8 mouse cellular contexts compared by ENCODE assay signal in the genomic region with DNA sequence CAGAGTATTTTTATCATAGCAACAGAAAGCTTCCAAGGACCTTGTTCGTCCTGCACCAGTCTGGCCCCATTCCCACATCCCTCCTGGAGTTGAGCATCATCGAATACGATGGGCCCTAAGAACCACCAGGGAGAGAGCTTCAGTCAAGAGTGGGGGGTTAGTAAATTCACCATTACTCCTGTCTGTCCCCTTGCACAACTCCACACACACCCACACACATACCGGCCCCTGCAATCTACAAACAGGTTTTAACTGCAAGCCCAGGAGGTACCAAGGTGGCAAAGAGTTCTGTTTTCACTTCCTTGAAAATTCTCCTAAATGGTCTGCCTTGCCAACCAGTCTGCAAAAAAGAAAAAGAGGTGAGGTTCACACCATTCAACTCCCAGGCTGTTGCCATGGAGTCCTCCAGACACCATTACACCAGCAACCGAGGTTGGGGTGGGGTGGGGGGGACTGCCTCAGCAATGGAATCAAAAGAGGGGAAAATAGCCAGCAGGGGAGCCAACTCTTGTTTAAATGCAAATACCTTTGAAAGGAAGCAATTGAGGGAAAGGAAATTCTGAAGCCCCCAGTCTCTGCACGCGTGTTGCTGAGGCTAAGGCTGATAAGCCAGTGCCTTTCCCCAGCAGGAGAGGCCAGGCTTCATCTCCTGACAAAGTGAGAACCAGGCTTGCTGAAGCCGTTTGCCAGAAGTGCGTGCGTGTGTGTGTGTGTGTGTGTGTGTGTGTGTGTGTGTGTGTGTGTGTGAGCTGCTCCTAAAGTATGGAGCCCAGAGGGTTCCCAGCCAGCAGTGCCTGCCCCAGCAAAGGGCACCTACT.
DNase-seq lines count a peak whose midpoint lies in the region; ATAC-seq and TF ChIP-seq lines count a peak whose summit lies in the region.

No protein-coding gene starts in this region.

- no peak for TF ChIP-seq EP300 in lung, postnatal 0 days (IDR thresholded peaks at IDR 0.05)

- no peak for ATAC-seq in lung, embryonic 14.5 days (ENCODE audit: insufficient read depth)
- ATAC-seq in lung, postnatal 0 days = no peak
- peak; percentile 91 for ATAC-seq in forebrain, embryonic 11.5 days (replicated peaks; ENCODE audit: low FRiP score)
- peak; percentile 20; the same call in 1 of the 2 replicates for ATAC-seq in megakaryocyte progenitor cell, adult 5-6 weeks (replicated peaks; ENCODE audit: poor library complexity)
- ATAC-seq in monocyte, adult 5-6 weeks (replicated peaks; ENCODE audit: insufficient number of reproducible peaks, low FRiP score, low TSS enrichment, poor library complexity, severe bottlenecking) = no peak

- H3K27ac ChIP-seq in lung, embryonic 14.5 days (ENCODE audit: low read depth) = no peak overlapping the region
- H3K27ac ChIP-seq in lung, postnatal 0 days (ENCODE audit: low read length) = no peak overlapping the region
- H3K27ac ChIP-seq in forebrain, embryonic 11.5 days (ENCODE audit: low read depth, low read length) = peak overlapping the region; percentile 42

- no peaks in the 10 kb centered on the region for H3K27me3 ChIP-seq in lung, embryonic 14.5 days (ENCODE audit: insufficient read depth, low read length)
- no peaks in the 10 kb centered on the region; the same call in 1 of the 2 replicates for H3K27me3 ChIP-seq in lung, postnatal 0 days (replicated peaks; ENCODE audit: insufficient read depth, low read length)
- H3K27me3 ChIP-seq in forebrain, embryonic 11.5 days (ENCODE audit: control insufficient read depth, insufficient read depth, low read length) = no peaks in the 10 kb centered on the region; the same call in 1 of the 2 replicates

- H3K4me1 ChIP-seq in lung, embryonic 14.5 days (ENCODE audit: insufficient read depth) = no peaks in the 10 kb centered on the region
- no peaks in the 10 kb centered on the region for H3K4me1 ChIP-seq in lung, postnatal 0 days (ENCODE audit: insufficient read depth, low read depth, low read length)
- H3K4me1 ChIP-seq in forebrain, embryonic 11.5 days (replicated peaks; ENCODE audit: control insufficient read depth, insufficient read depth, low read length) = peaks cover 17% of the 10 kb centered on the region

- no peaks in the 10 kb centered on the region for H3K36me3 ChIP-seq in lung, embryonic 14.5 days (ENCODE audit: insufficient read depth)
- no peaks in the 10 kb centered on the region for H3K36me3 ChIP-seq in lung, postnatal 0 days (ENCODE audit: insufficient read depth, low read length)
- no peaks in the 10 kb centered on the region for H3K36me3 ChIP-seq in forebrain, embryonic 11.5 days (ENCODE audit: control insufficient read depth, insufficient read depth, low read length)

- no peak overlapping the region for H3K9ac ChIP-seq in lung, embryonic 14.5 days
- no peak overlapping the region for H3K9ac ChIP-seq in lung, postnatal 0 days (replicated peaks; ENCODE audit: low read depth)
- H3K9ac ChIP-seq in forebrain, embryonic 11.5 days (ENCODE audit: low read length) = no peak overlapping the region

- TF ChIP-seq CTCF in lung, embryonic 14.5 days (IDR thresholded peaks at IDR 0.05; ENCODE audit: low read depth) = no peak
- no peak for TF ChIP-seq CTCF in lung, postnatal 0 days (IDR thresholded peaks at IDR 0.05)

- no peak overlapping the region for H3K4me3 ChIP-seq in lung, embryonic 14.5 days (ENCODE audit: low read depth, low read length)
- H3K4me3 ChIP-seq in lung, postnatal 0 days (ENCODE audit: low read depth, low read length) = no peak overlapping the region
- no peak overlapping the region for H3K4me3 ChIP-seq in forebrain, embryonic 11.5 days (ENCODE audit: low read depth, low read length)

- 20% methylated on average over 10 of the region's 10 CpGs for WGBS in lung, embryonic 14.5 days
- 24% methylated on average over 10 of the region's 10 CpGs for WGBS in lung, postnatal 0 days
- WGBS in forebrain, embryonic 11.5 days = 9% methylated on average over 10 of the region's 10 CpGs

- peak; percentile 11 for DNase-seq in lung, embryonic 14.5 days
- no peak for DNase-seq in lung, postnatal 0 days (ENCODE audit: low spot score)
- peak; percentile 86 for DNase-seq in forebrain, embryonic 11.5 days (ENCODE audit: low spot score)
- peak; percentile 17 for DNase-seq in right cerebral cortex, postnatal 14 days
- no peak for DNase-seq in testis, postnatal 14 days (ENCODE audit: low spot score)
- no peak for DNase-seq in lung, postnatal 14 days

- H3K4me2 ChIP-seq in lung, embryonic 14.5 days = no peak overlapping the region
- no peak overlapping the region for H3K4me2 ChIP-seq in lung, postnatal 0 days (replicated peaks; ENCODE audit: low read depth, low read length)
- no peak overlapping the region for H3K4me2 ChIP-seq in forebrain, embryonic 11.5 days (ENCODE audit: low read depth, low read length, severe bottlenecking)

- no peaks in the 10 kb centered on the region for H3K9me3 ChIP-seq in lung, embryonic 14.5 days (ENCODE audit: low read depth, low read length)
- H3K9me3 ChIP-seq in lung, postnatal 0 days (ENCODE audit: low read length) = no peaks in the 10 kb centered on the region
- H3K9me3 ChIP-seq in forebrain, embryonic 11.5 days (ENCODE audit: control insufficient read depth, low read length) = no peaks in the 10 kb centered on the region

Comparison
In these comparisons a context has a peak if more than half of its experiments do, and no peak if none do; other contexts are left out.
1. DNase-seq: peak in lung, embryonic 14.5 days (single experiment), forebrain, embryonic 11.5 days (single experiment) and right cerebral cortex, postnatal 14 days (single experiment); none in lung, postnatal 0 days (single experiment), testis, postnatal 14 days (single experiment) and lung, postnatal 14 days (single experiment).
2. ATAC-seq: peak in forebrain, embryonic 11.5 days (single experiment) and megakaryocyte progenitor cell, adult 5-6 weeks (single experiment); none in lung, embryonic 14.5 days (single experiment), lung, postnatal 0 days (single experiment) and monocyte, adult 5-6 weeks (single experiment).